10 mouse cellular contexts compared by ENCODE assay signal in genomic region chr2:73037266-73038046, GRCm38 (mm10). TPM values are rescaled to one million over a fixed set of nuclear protein-coding genes. Genes with fewer than 3 reads are reported as not detected.
A peak's percentile ranks its signal among the peaks of the same experiment; 100 is the strongest.
DNase-seq lines count a peak whose midpoint lies in the region; ATAC-seq and TF ChIP-seq lines count a peak whose summit lies in the region.
"Had no signal": no experiment of that assay in that cellular context is flagged by ENCODE, and none has a peak within 500 bp of the region (broad histone marks: within the 10 kb centered on the region; RNA-seq: fewer than 3 reads in every experiment).

No protein-coding gene starts in this region.

- H3K9me3 ChIP-seq in ES-E14 (ENCODE audit: control insufficient read depth, insufficient read depth, low read depth, low read length) = no peaks in the 10 kb centered on the region
- no peaks in the 10 kb centered on the region for H3K9me3 ChIP-seq in heart, postnatal 0 days (replicated peaks; ENCODE audit: control insufficient read depth, low read length)
- no peaks in the 10 kb centered on the region for H3K9me3 ChIP-seq in lung, embryonic 15.5 days
- H3K9me3 ChIP-seq: embryonic facial prominence, embryonic 12.5 days; midbrain, embryonic 10.5 days had no signal

- WGBS in heart, postnatal 0 days = 13% methylated on average over 13 of the region's 13 CpGs
- 55% methylated on average over 13 of the region's 13 CpGs for WGBS in lung, embryonic 15.5 days

- H3K27me3 ChIP-seq in heart, postnatal 0 days (ENCODE audit: control insufficient read depth, insufficient read depth, low read length) = no peaks in the 10 kb centered on the region
- no peaks in the 10 kb centered on the region for H3K27me3 ChIP-seq in lung, embryonic 15.5 days
- H3K27me3 ChIP-seq: embryonic facial prominence, embryonic 12.5 days had no signal

- peak overlapping the region; percentile 46 for H3K4me2 ChIP-seq in heart, postnatal 0 days (ENCODE audit: low read depth, low read length)
- no peak overlapping the region for H3K4me2 ChIP-seq in lung, embryonic 15.5 days

- H3K9ac ChIP-seq in ES-E14 (ENCODE audit: insufficient read depth, low read depth, low read length, poor library complexity, severe bottlenecking) = peak overlapping the region; percentile 13; the same call in 1 of the 2 replicates
- peak overlapping the region; percentile 24 for H3K9ac ChIP-seq in heart, postnatal 0 days (replicated peaks; ENCODE audit: low read depth, low read length)
- H3K9ac ChIP-seq in lung, embryonic 15.5 days = no peak overlapping the region
- H3K9ac ChIP-seq: embryonic facial prominence, embryonic 12.5 days had no signal

- peak; percentile 78 for ATAC-seq in heart, postnatal 0 days (ENCODE audit: insufficient read depth, low read depth)
- ATAC-seq in lung, embryonic 15.5 days (ENCODE audit: borderline replicate concordance, extremely low read depth, low FRiP score, low TSS enrichment) = 0 out of 2 replicates have a peak, but pooled peaks have one; percentile 48

- in situ Hi-C loops in ES-E14 (cut with MboI; ENCODE audit: low sequenced_read_pairs in 2 of 2, unreplicated experiment in 2 of 2) = no loop called here

- no peak for TF ChIP-seq EP300 in heart, postnatal 0 days (IDR thresholded peaks at IDR 0.05; ENCODE audit: low read depth)

- H3K27ac ChIP-seq in ES-E14 (ENCODE audit: insufficient read depth, low read depth, low read length, poor library complexity, severe bottlenecking) = peak overlapping the region; percentile 74
- peak overlapping the region; percentile 96 for H3K27ac ChIP-seq in heart, postnatal 0 days (ENCODE audit: low read depth)
- H3K27ac ChIP-seq in lung, embryonic 15.5 days = peak overlapping the region; percentile 40

- H3K4me1 ChIP-seq in ES-E14 (ENCODE audit: control insufficient read depth in 2 of 2, insufficient read depth in 2 of 2, low read length in 2 of 2, poor library complexity in 1 of 2) = peaks cover 9 to 14% of the 10 kb centered on the region in 2 experiments; a peak in 3 of 4 replicates
- peaks cover 16% of the 10 kb centered on the region for H3K4me1 ChIP-seq in heart, postnatal 0 days (ENCODE audit: control insufficient read depth, insufficient read depth)
- peaks cover 11% of the 10 kb centered on the region; the same call in 1 of the 2 replicates for H3K4me1 ChIP-seq in lung, embryonic 15.5 days

- no peak for TF ChIP-seq CTCF in heart, postnatal 0 days (IDR thresholded peaks at IDR 0.05; ENCODE audit: low read depth)

- H3K36me3 ChIP-seq in ES-E14 (ENCODE audit: control insufficient read depth, insufficient read depth, low read length, poor library complexity, severe bottlenecking) = no peaks in the 10 kb centered on the region
- no peaks in the 10 kb centered on the region for H3K36me3 ChIP-seq in heart, postnatal 0 days (replicated peaks; ENCODE audit: control insufficient read depth, insufficient read depth, low read length)
- no peaks in the 10 kb centered on the region for H3K36me3 ChIP-seq in lung, embryonic 15.5 days
- H3K36me3 ChIP-seq: embryonic facial prominence, embryonic 12.5 days; midbrain, embryonic 10.5 days had no signal

- DNase-seq in 416B (ENCODE audit: low read depth) = peak; percentile 77
- no peak for DNase-seq in ES-E14 (ENCODE audit: low read depth, low spot score)
- DNase-seq in heart, postnatal 0 days (ENCODE audit: low spot score) = peak; percentile 85
- no peak for DNase-seq in urinary bladder, postnatal 10 days (ENCODE audit: low spot score)
- no peak for DNase-seq in urinary bladder, postnatal 14 days (ENCODE audit: low spot score)
- DNase-seq in adipocyte (ENCODE audit: low spot score) = no peak

- peak overlapping the region; percentile 24 to 55; a peak in 2 of 4 replicates for H3K4me3 ChIP-seq in ES-E14 (ENCODE audit: insufficient read depth in 1 of 2, low read depth in 1 of 2, low read length in 2 of 2, poor library complexity in 1 of 2, severe bottlenecking in 1 of 2)
- H3K4me3 ChIP-seq in heart, postnatal 0 days (ENCODE audit: low read depth, low read length) = peak overlapping the region; percentile 17; the same call in 1 of the 2 replicates
- no peak overlapping the region for H3K4me3 ChIP-seq in lung, embryonic 15.5 days
- H3K4me3 ChIP-seq: embryonic facial prominence, embryonic 12.5 days had no signal

TF ChIP-seq in ES-E14, 5 proteins besides CTCF, POLR2A, EP300 and RAD21:
- TF ChIP-seq MAFK (IDR thresholded peaks at IDR 0.05; ENCODE audit: insufficient read depth, low read depth, low read length) (no peak), ZNF384 (IDR thresholded peaks at IDR 0.05; ENCODE audit: low read depth, low read length) (no peak), HCFC1 (IDR thresholded peaks at IDR 0.05; ENCODE audit: borderline replicate concordance, insufficient read depth, low read length) (no peak), ZC3H11A (IDR thresholded peaks at IDR 0.05; ENCODE audit: borderline replicate concordance, low read depth, low read length) (no peak), CHD2 (IDR thresholded peaks at IDR 0.05; ENCODE audit: low read depth, low read length) (no peak)

RNA-seq across cellular contexts. Expression of gene Gm11084, which starts 50.9 kb away (rescaled TPM):
- not detected in 2 replicates for total RNA-seq in ES-E14 (2012; rRNA removed)
- total RNA-seq in heart, postnatal 0 days (2014; rRNA removed; ENCODE audit: low replicate concordance) = not detected in 2 replicates
- polyA plus RNA-seq in heart, postnatal 0 days (2015; fragmentation: Nextera tagmentation; extraction: Ambion mirVana) = not detected in 2 replicates
- polyA plus RNA-seq in lung, embryonic 15.5 days (2015; fragmentation: Nextera tagmentation; extraction: Ambion mirVana) = not detected in 2 replicates
- total RNA-seq: heart, postnatal 14 days had no signal
- polyA plus RNA-seq: embryonic facial prominence, embryonic 12.5 days; midbrain, embryonic 10.5 days had no signal

RNA-seq across cellular contexts. Expression of gene Sp3, which starts 57.2 kb away (rescaled TPM):
- total RNA-seq in ES-E14 (2012; rRNA removed) = 52.8 and 60.6 TPM in 2 replicates
- 62.1 and 72.7 TPM in 2 replicates for total RNA-seq in heart, postnatal 0 days (2014; rRNA removed; ENCODE audit: low replicate concordance)
- 24.7 and 28.3 TPM in 2 replicates for polyA plus RNA-seq in heart, postnatal 0 days (2015; fragmentation: Nextera tagmentation; extraction: Ambion mirVana)
- 57.5 and 59.1 TPM in 2 replicates for polyA plus RNA-seq in lung, embryonic 15.5 days (2015; fragmentation: Nextera tagmentation; extraction: Ambion mirVana)

Comparison
In these comparisons a context has a peak if more than half of its experiments do, and no peak if none do; other contexts are left out.
1. DNase-seq: peak in 416B (single experiment) and heart, postnatal 0 days (single experiment); none in ES-E14 (single experiment), urinary bladder, postnatal 10 days (single experiment), urinary bladder, postnatal 14 days (single experiment) and adipocyte (single experiment).
2. H3K27ac ChIP-seq: peak in every context shown above with its lines; median percentile 96 in heart, postnatal 0 days; 74 in ES-E14; 40 in lung, embryonic 15.5 days.